Mouse (Mus musculus): Measurements from ENCODE around the gene Vps45. TPM values are rescaled to one million over a fixed set of nuclear protein-coding genes. Genes with fewer than 3 reads are reported as not detected.

Vps45 gene
- polyA plus RNA-seq, 1 experiment: 14.2 TPM

DNA sequence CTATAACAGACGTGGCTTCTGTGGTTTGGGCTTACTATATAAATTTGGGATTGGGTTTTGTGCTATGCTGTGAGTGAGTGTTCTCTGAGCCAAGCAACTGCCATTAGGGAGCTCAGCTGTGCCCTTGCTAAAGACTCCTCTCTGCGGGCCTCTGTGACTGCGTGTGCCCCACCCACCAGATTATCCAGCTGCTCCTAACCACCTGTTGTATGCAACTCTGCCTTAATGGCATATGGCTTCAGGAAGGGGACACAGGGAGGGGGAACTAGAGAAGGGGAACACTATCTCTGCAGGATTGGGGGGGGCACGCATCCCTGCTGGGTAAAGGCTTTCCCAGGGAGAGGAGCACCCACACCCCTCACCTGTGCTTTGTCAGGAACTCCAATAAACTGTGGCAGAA lies 25.2 kb downstream of the Vps45 start:
- Histone ChIP-seq H3K4me3 (ENCODE audit: low read depth, low read length) (no peak overlapping the region), H3K27me3 (ENCODE audit: control insufficient read depth, insufficient read depth, low read length, poor library complexity, severe bottlenecking) (no peaks in the 10 kb centered on the region), H3K27ac (ENCODE audit: insufficient read depth, low read length) (no peak overlapping the region), H3K4me1 (ENCODE audit: control insufficient read depth, insufficient read depth, low read length) (no peaks in the 10 kb centered on the region), H3K9ac (ENCODE audit: low read depth, poor library complexity, severe bottlenecking) (no peak overlapping the region), H3K9me3 (replicated peaks; ENCODE audit: control insufficient read depth, insufficient read depth, low read length, poor library complexity, severe bottlenecking) (no peaks in the 10 kb centered on the region), H3K36me3 (ENCODE audit: control insufficient read depth, insufficient read depth, low read length, poor library complexity, severe bottlenecking) (no peaks in the 10 kb centered on the region)
- TF ChIP-seq POLR2A (IDR thresholded peaks at IDR 0.05; ENCODE audit: insufficient read depth, low read length) (no peak), EP300 (IDR thresholded peaks at IDR 0.05; ENCODE audit: insufficient read depth, low read depth, low read length) (no peak), CTCF (IDR thresholded peaks at IDR 0.05; ENCODE audit: low read depth, low read length) (no peak)

DNA sequence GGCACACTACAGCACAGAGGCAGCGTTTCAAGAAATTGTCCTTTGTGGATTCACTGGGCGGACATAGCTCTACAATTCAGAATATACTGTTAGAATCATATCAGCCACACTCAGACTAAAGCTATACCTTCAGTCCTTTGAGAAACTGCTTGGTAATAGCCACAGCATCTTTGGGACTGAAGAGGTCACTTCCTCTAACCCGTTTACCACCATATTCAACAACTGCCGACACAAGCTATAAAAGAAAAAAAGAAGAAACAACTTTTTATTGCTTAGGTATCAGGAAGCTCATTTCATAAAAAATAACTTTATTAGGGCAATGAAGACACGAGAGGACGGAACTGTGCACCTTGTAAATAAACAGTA lies 25.6 kb downstream of the Vps45 start:
- H3K9ac ChIP-seq (ENCODE audit: low read depth, poor library complexity, severe bottlenecking): no peak overlapping the region
- H3K9me3 ChIP-seq (replicated peaks; ENCODE audit: control insufficient read depth, insufficient read depth, low read length, poor library complexity, severe bottlenecking): no peaks in the 10 kb centered on the region
- no peak overlapping the region for H3K4me3 ChIP-seq (ENCODE audit: low read depth, low read length)
- no peak for TF ChIP-seq CTCF (IDR thresholded peaks at IDR 0.05; ENCODE audit: low read depth, low read length)
- no peak for TF ChIP-seq POLR2A (IDR thresholded peaks at IDR 0.05; ENCODE audit: insufficient read depth, low read length)
- TF ChIP-seq EP300 (IDR thresholded peaks at IDR 0.05; ENCODE audit: insufficient read depth, low read depth, low read length): no peak
- no peaks in the 10 kb centered on the region for H3K4me1 ChIP-seq (ENCODE audit: control insufficient read depth, insufficient read depth, low read length)
- H3K36me3 ChIP-seq (ENCODE audit: control insufficient read depth, insufficient read depth, low read length, poor library complexity, severe bottlenecking): no peaks in the 10 kb centered on the region
- H3K27ac ChIP-seq (ENCODE audit: insufficient read depth, low read length): no peak overlapping the region
- H3K27me3 ChIP-seq (ENCODE audit: control insufficient read depth, insufficient read depth, low read length, poor library complexity, severe bottlenecking): no peaks in the 10 kb centered on the region

DNA sequence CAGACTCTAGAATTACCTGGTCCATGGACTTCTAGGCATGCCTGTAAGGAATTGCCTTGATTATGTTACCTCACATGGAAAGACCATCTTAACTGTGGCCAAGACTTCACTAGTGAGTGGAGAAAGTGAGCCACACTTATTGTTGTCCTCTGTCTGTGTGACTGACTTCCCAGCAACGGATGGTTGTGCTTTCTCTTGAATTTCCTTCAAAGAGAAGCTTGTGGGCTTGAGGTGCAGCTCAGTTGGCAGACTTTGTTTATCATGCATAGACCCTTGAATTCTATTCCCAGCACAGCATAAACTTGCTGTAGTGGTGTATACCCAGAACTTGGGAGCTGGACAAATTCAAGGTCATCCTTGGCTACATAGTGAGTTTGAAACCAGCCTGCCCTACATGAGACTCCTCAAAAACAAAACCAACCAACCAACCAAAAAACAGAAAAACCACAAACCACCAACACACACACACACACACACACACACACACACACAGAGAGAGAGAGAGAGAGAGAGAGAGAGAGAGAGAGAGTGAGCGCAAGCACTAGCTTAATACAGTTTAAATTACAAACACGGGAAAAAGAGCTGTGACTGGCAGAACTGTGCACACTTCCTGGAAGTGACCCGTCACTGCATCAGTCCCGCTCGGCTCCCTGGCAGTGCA lies 26.1 kb downstream of the Vps45 start:
- Histone ChIP-seq H3K9me3 (replicated peaks; ENCODE audit: control insufficient read depth, insufficient read depth, low read length, poor library complexity, severe bottlenecking) (no peaks in the 10 kb centered on the region), H3K4me3 (ENCODE audit: low read depth, low read length) (no peak overlapping the region), H3K36me3 (ENCODE audit: control insufficient read depth, insufficient read depth, low read length, poor library complexity, severe bottlenecking) (no peaks in the 10 kb centered on the region), H3K4me1 (ENCODE audit: control insufficient read depth, insufficient read depth, low read length) (no peaks in the 10 kb centered on the region), H3K27ac (ENCODE audit: insufficient read depth, low read length) (no peak overlapping the region), H3K27me3 (ENCODE audit: control insufficient read depth, insufficient read depth, low read length, poor library complexity, severe bottlenecking) (no peaks in the 10 kb centered on the region), H3K9ac (ENCODE audit: low read depth, poor library complexity, severe bottlenecking) (no peak overlapping the region)
- TF ChIP-seq CTCF (IDR thresholded peaks at IDR 0.05; ENCODE audit: low read depth, low read length) (no peak), EP300 (IDR thresholded peaks at IDR 0.05; ENCODE audit: insufficient read depth, low read depth, low read length) (no peak), POLR2A (IDR thresholded peaks at IDR 0.05; ENCODE audit: insufficient read depth, low read length) (no peak)

DNA sequence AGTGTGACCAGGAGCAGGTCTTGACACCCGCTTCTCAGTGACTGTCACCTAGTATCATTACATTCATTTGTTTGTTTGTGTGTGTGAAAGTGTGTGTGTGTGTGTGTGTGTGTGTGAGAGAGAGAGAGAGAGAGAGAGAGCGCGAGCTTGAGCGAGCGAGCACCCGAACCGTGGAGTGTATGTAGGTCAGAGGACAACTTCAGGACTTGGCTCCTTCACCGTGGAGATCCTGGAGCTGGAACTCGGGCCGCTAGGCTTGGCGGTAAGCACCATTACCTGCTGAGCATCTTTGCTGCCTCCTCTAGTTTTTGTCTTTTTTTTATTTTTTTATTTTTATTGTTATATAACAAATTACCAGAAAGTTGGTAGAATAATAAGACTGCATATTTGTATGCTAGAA lies 28.5 kb downstream of the Vps45 start:
- no peaks in the 10 kb centered on the region for H3K9me3 ChIP-seq (replicated peaks; ENCODE audit: control insufficient read depth, insufficient read depth, low read length, poor library complexity, severe bottlenecking)
- TF ChIP-seq POLR2A (IDR thresholded peaks at IDR 0.05; ENCODE audit: insufficient read depth, low read length) (no peak), CTCF (IDR thresholded peaks at IDR 0.05; ENCODE audit: low read depth, low read length) (no peak), EP300 (IDR thresholded peaks at IDR 0.05; ENCODE audit: insufficient read depth, low read depth, low read length) (no peak)
- H3K27ac ChIP-seq (ENCODE audit: insufficient read depth, low read length): no peak overlapping the region
- H3K9ac ChIP-seq (ENCODE audit: low read depth, poor library complexity, severe bottlenecking): no peak overlapping the region
- no peaks in the 10 kb centered on the region for H3K36me3 ChIP-seq (ENCODE audit: control insufficient read depth, insufficient read depth, low read length, poor library complexity, severe bottlenecking)
- H3K27me3 ChIP-seq (ENCODE audit: control insufficient read depth, insufficient read depth, low read length, poor library complexity, severe bottlenecking): no peaks in the 10 kb centered on the region
- H3K4me3 ChIP-seq (ENCODE audit: low read depth, low read length): no peak overlapping the region
- no peaks in the 10 kb centered on the region for H3K4me1 ChIP-seq (ENCODE audit: control insufficient read depth, insufficient read depth, low read length)

DNA sequence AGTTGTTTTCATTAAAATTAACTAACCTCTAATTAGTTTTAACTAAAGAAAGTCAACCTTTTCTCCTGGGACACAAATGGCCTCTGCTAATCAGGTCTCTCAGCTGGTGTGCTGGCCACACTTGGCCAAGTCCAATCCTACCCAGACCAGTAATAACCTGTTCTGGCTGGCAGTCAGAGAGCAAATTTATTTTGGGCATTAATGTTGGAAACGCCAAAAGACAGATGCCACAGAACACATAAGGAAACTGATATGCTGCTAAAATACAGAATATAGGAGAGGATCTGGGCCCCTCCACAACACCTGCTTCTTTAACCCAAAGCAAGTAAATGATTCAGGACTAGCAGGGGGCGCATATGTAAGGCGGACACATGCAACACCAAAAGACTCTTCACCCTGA lies 28.9 kb downstream of the Vps45 start:
- H3K4me1 ChIP-seq (ENCODE audit: control insufficient read depth, insufficient read depth, low read length): no peaks in the 10 kb centered on the region
- no peaks in the 10 kb centered on the region for H3K27me3 ChIP-seq (ENCODE audit: control insufficient read depth, insufficient read depth, low read length, poor library complexity, severe bottlenecking)
- TF ChIP-seq POLR2A (IDR thresholded peaks at IDR 0.05; ENCODE audit: insufficient read depth, low read length) (no peak), CTCF (IDR thresholded peaks at IDR 0.05; ENCODE audit: low read depth, low read length) (no peak), EP300 (IDR thresholded peaks at IDR 0.05; ENCODE audit: insufficient read depth, low read depth, low read length) (no peak)
- H3K27ac ChIP-seq (ENCODE audit: insufficient read depth, low read length): no peak overlapping the region
- H3K9ac ChIP-seq (ENCODE audit: low read depth, poor library complexity, severe bottlenecking): no peak overlapping the region
- no peaks in the 10 kb centered on the region for H3K9me3 ChIP-seq (replicated peaks; ENCODE audit: control insufficient read depth, insufficient read depth, low read length, poor library complexity, severe bottlenecking)
- no peaks in the 10 kb centered on the region for H3K36me3 ChIP-seq (ENCODE audit: control insufficient read depth, insufficient read depth, low read length, poor library complexity, severe bottlenecking)
- no peak overlapping the region for H3K4me3 ChIP-seq (ENCODE audit: low read depth, low read length)

DNA sequence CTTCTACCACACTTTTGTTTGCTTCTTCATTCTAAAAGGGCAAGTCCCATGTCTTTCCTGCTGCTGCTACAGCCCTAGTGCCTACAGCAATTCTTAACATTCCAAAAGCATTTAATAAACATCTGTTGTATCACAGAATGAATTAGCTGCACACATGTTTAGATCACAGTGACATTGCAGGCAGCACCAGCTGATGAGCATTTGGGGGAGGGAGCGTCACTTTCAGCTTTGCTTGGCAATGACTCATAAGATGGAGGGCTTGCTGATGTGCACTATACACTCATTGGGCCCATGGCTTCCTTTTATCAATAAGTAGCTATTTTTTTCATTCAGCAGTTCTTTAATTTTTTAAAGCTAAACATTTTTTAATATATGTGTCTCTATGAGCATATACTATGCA lies 30.4 kb downstream of the Vps45 start:
- no peaks in the 10 kb centered on the region for H3K36me3 ChIP-seq (ENCODE audit: control insufficient read depth, insufficient read depth, low read length, poor library complexity, severe bottlenecking)
- no peaks in the 10 kb centered on the region for H3K27me3 ChIP-seq (ENCODE audit: control insufficient read depth, insufficient read depth, low read length, poor library complexity, severe bottlenecking)
- no peaks in the 10 kb centered on the region for H3K9me3 ChIP-seq (replicated peaks; ENCODE audit: control insufficient read depth, insufficient read depth, low read length, poor library complexity, severe bottlenecking)
- no peak overlapping the region for H3K27ac ChIP-seq (ENCODE audit: insufficient read depth, low read length)
- TF ChIP-seq CTCF (IDR thresholded peaks at IDR 0.05; ENCODE audit: low read depth, low read length): no peak
- TF ChIP-seq EP300 (IDR thresholded peaks at IDR 0.05; ENCODE audit: insufficient read depth, low read depth, low read length): no peak
- no peak for TF ChIP-seq POLR2A (IDR thresholded peaks at IDR 0.05; ENCODE audit: insufficient read depth, low read length)
- H3K4me1 ChIP-seq (ENCODE audit: control insufficient read depth, insufficient read depth, low read length): no peaks in the 10 kb centered on the region
- no peak overlapping the region for H3K9ac ChIP-seq (ENCODE audit: low read depth, poor library complexity, severe bottlenecking)
- H3K4me3 ChIP-seq (ENCODE audit: low read depth, low read length): no peak overlapping the region

All from ES-Bruce4 (cell line).